Mouse (Mus musculus): ENCODE measurements at regions not wholly inside any gene's neighbourhood (a gene's known extent, or its start where the extent isn't known, plus 50 kb on each side); places are given as distances from the start of the nearest gene placed in this dataset.
A peak's percentile ranks its signal among the peaks of the same experiment; 100 is the strongest.

DNA sequence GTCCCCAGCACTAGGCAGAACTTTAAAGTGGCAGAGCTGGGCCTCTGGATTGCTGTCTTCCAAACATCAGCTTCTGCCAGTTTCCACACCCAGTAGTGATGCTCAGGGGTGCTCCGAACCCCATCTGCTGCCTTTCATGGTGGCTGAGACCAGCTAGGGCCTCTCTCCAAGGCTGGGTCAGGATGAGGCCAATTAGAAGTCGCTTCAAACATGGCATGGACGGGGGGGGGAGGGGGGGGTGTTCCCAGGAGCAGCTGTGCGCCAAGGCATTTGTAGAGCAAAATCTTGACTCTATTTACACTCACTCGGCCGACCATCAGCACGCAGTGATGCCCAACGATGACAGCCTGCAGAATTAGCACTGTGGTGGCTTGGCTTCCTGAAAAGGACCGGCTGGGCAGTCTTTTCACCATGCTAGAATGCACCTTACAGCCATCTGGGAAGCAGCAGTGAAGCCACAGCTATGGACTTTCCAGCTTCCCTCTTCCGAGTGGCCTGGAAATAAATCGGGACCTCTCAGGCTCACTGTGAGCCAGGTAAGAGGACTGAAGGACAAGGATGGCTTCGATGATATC, 73.7 kb upstream of the Msx1 start:
- DNase-seq (ENCODE audit: low read depth, low spot score) = no peak

DNA sequence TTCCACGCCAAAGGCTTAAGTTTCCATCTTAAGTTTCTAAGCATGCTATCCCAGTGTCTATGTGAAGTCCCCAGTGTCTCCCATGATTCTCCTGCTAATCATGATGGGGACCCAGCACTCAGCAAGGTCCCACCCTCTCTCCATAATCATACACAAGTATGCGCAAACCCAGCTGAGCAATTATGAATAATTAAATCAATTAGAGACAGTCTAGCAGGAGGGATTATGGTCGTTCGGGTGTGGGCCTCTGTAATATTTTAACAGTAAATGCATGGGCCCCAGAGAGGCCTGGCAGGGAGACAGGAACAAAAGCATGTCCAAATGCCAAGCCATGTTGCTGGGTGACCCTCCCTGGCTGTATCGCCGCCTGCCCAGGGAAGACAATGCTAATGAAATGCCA, 73.1 kb upstream of the Msx1 start:
- no peak for DNase-seq (ENCODE audit: low read depth, low spot score)

DNA sequence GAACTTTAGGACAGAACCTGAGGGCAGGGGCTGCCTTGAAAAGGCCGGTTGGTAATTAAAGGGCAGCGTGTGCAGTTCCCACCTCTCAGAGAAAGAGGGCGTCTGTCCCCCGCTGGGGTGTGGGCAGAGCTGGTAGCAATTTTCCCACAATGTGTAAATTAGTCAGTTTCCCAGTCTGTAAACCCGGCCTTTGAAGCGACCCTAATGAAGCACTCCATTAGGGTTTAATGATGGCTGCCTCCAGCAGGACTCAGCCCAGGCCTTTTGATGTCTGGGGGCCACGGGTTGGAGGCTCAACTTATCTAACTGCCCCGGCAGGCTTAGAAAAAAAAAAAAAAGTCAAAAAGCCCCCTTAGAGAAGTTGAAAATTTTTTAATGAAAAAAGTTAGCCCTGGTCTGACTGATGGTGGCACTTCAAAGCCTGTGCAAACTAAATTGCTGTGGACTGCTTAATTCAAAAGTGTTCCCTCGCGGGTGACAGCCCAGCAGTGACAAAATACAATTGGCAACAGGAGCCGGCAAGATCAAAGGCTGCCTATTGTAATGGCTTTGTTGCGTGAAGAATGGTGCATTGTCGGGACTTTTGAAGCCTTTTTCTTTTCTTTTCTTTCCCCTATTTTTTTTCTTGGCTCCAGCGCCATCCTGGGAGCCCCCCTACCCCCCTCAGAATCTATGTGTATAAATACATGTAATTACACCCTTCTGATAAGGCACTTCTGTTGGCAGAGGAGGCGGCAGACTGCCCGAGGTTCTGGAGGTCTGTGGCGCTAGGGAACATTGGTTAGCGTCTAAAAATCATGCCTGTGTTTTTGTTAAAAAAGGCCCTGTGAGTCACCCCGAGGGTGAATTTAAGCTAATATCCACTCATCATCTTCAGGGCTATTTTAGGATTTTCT, 71.3 kb upstream of the Msx1 start:
- DNase-seq (ENCODE audit: low read depth, low spot score) = no peak

DNA sequence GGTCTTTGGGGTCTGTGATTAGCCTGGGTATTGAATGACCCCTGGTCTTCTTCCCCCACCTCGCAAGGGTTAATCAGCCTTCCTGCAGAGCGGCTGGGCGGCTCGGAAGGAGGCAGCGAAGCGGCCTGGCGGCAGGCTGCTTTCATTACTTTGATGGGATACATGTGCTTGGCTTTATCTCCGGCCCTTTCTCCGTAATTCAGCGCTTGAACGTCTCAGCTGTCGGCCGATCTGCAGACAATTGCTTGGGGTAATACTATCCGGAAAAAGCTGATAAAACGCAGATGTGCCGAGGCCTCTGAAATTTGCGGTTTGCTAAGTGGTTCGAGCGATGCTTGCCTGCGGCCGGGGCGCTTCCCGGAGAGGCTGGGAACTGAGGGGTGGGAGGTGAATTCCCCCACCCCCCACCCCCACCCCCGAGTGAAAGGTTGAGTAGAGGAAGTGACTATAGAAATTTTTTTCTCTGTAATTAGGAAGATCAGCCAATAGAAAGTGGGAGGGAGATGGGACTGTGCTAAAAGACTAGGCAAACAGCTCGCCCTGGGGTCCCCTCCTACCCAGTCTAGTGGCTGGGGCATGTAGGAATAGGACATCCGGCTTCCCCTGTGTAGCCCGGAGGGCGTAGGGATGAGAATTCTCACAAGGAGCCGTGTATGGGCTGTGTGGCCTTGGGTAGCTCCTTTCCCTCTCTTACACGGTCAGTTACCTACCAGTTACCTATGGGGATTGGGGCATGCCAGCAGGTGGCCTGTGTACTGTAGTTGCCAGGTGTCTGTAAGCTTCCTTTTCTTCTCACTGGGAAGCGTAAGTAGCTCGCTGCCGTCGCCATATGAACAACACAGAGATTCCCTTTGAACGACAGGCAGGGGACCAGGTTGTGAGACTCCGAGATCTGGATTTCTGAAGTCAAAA, 69.5 kb upstream of the Msx1 start:
- DNase-seq (ENCODE audit: low read depth, low spot score) = no peak

DNA sequence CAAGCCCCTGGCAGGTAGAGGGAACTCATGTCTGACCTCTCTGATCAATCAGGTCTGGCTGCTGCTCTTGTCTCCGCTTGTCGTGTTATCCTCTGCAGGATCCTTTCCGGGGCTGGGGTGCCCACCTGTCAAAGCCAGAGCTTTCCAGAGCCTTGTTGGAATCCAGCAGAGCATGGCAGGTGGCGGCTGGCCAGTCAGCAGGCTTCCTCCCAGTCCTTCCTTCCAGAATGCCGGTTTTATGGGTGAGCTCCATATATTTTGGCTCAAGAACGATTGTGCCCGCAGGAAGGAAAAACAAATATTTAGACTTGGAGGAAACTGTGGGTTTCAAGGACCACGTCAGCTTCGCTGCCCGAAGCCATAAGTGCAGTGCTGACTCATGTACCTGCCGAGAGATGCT, 66.3 kb upstream of the Msx1 start:
- DNase-seq (ENCODE audit: low read depth, low spot score) = no peak

DNA sequence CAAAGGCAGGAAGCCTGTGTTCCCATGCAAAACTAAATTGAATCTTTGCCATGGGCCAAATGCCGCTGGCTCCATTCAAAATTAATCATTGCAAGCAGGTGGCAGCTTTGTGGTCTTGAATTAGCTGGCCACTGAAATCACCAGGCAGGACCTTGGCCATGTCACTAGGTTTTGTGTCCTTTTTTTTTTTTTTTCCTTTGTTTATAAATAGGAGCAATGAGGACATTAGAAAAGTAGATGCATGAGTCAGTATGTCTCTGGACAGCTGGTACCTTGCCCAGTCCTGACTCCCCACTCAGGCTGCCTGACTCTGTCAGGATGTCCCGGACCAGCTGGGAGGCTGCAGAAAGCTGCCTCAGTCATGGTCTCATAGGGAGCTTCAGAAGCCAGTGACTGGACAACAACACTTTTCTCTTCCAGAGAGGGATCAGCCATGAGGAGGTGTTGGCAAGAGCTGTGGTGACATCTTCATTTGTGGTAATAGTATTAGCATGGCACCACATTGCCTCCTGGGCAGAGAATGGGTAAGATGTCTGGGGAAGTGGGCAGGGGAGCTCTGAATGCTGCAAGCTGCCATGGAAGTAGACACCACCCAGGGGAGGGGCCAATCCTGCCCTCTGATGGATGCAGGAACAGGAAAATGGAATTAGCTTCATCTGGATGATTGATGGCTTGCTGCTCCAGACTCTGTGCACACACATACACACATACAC, 55.4 kb upstream of the Msx1 start:
- peak; percentile 94 for DNase-seq (ENCODE audit: low read depth, low spot score)

DNA sequence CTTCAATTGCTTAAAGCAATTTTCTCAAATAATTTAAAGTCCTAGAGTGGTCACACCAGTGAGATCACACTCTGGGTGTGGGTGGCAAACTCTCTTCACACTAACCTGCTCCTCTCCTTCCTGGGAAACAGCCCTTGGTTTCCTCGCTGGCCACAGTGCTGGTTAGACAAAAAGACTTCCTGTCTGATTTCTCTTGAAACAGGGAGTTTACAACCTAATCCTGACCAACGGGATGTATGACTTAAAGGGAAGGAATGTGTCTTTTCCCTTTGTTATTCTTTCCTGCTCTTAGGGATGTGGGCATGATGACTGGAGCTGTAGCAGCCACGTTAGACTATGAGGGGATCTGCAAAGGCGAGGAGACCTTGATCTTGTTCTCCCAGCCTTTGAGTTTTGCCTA, 51.9 kb upstream of the Msx1 start:
- peak; percentile 84 for DNase-seq (ENCODE audit: low read depth, low spot score)

DNA sequence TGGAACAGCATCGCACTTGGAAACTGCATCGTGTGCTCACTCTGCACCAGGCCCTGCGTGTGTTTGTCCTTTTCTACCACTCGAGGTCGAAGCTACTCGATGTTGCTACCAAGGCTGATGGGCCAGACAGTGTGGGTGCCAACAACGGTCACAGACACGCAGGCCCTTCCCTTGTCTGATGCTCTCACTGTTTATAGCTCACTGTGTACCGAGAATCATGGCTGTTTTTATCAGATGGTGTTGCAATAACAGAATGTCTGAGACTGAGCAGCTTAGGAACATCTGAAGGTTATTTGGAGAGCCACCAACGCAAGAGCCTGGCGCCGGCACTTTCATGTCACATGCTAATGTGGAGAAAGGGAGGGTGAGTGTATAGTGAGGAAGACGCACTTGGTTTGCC, 51.1 kb upstream of the Msx1 start:
- no peak for DNase-seq (ENCODE audit: low read depth, low spot score)

DNA sequence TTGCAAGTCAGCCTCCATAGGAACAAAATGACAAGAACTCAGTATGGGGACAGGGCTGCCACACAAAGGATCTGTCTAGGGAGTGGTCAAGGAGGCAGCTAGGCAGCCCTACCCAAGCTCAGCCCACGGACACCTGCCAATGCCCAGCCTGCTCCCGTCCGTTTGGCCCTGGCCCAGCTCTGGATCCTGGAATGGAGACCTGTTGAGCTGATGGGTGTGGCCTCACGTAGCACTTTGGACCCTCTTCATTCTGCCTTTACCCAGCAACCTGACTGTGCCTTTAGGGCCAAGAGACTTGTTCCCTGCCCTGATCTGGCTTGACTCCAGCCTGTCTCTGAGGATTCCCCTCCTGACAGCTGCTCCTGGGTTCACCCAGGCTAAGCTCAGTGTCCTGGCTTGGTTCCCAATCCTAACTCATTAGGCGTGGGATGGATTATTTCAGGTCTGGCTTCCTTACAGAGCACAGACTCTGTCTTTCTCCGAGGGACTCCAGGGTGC, 50.5 kb upstream of the Msx1 start:
- peak; percentile 16 for DNase-seq (ENCODE audit: low read depth, low spot score)

Data from 3T3-L1 (cell line).